Mouse (Mus musculus) CH12.LX (cell line): ENCODE measurements around the gene Adgrl1. TPM values are rescaled to one million over a fixed set of nuclear protein-coding genes. Genes with fewer than 3 reads are reported as not detected.

Source experiments
- DNase-seq: peaks from one replicate; pipeline ENCODE4 v3.0.0-alpha.2; 2013; ENCODE audit errors: extremely low read depth
- H3K27ac ChIP-seq: 2 replicates; pipeline ENCODE4 v1.5.1; 2012; ENCODE audit warnings: low read depth, mild to moderate bottlenecking, control low read depth, moderate library complexity; ENCODE audit not compliant: insufficient read depth
- H3K27me3 ChIP-seq: replicated peaks from 2 replicates; pipeline ENCODE3; 2012; ENCODE audit warnings: inconsistent platforms
- H3K36me3 ChIP-seq, 2 experiments: replicated peaks in 1 of 2; 2 replicates each; pipeline versions ENCODE3 to v1.6.1; 2012; ENCODE audit warnings: inconsistent platforms in 1 of 2, low read length in 1 of 2, mild to moderate bottlenecking in 1 of 2, mixed read lengths in 1 of 2, moderate library complexity in 1 of 2; ENCODE audit not compliant: control insufficient read depth in 1 of 2, insufficient read depth in 1 of 2
- H3K4me1 ChIP-seq, 2 experiments: 2 replicates each; pipeline ENCODE4 v1.6.1; 2012; ENCODE audit warnings: inconsistent platforms in 1 of 2, moderate library complexity in 1 of 2; ENCODE audit not compliant: insufficient read depth in 2 of 2, control insufficient read depth in 1 of 2
- H3K4me2 ChIP-seq: 2 replicates; pipeline ENCODE4 v1.6.1; 2012; ENCODE audit warnings: low read depth, mild to moderate bottlenecking, control low read depth; ENCODE audit not compliant: poor library complexity, insufficient read depth, severe bottlenecking
- H3K4me3 ChIP-seq, 3 experiments: fragments of 150-350 bp in 1 of 3; sonication (generic) in 1 of 3; replicated peaks in 1 of 3; 2 replicates each; pipeline versions ENCODE3 to v1.5.1; 2011 to 2012; ENCODE audit warnings: low read depth in 2 of 3, low read length in 2 of 3, mild to moderate bottlenecking in 2 of 3, moderate library complexity in 2 of 3, control low read depth in 1 of 3, improper control_type of control experiment in 1 of 3, inconsistent platforms in 1 of 3, mixed read lengths in 1 of 3; ENCODE audit not compliant: poor library complexity in 1 of 3
- H3K79me2 ChIP-seq: replicated peaks from 2 replicates; pipeline ENCODE4 v1.6.1; 2012; ENCODE audit warnings: mild to moderate bottlenecking, moderate library complexity; ENCODE audit not compliant: control insufficient read depth, poor library complexity, insufficient read depth, severe bottlenecking; ENCODE audit errors: extremely low read depth
- H3K9ac ChIP-seq: 2 replicates; pipeline ENCODE4 v1.6.1; 2012; ENCODE audit warnings: low read depth, mild to moderate bottlenecking, control low read depth, moderate library complexity; ENCODE audit not compliant: insufficient read depth
- H3K9me3 ChIP-seq: replicated peaks from 2 replicates; pipeline ENCODE3; 2012; ENCODE audit warnings: low read length, inconsistent platforms, mixed read lengths
- CHD2 ChIP-seq: IDR thresholded peaks from 2 replicates; pipeline ENCODE4 v1.6.1; 2011; ENCODE audit warnings: low read length, improper control_type of control experiment
- HCFC1 ChIP-seq: IDR thresholded peaks from 2 replicates; pipeline ENCODE4 v1.6.1; 2012; ENCODE audit warnings: low read depth, mild to moderate bottlenecking, inconsistent platforms, low read length, improper control_type of control experiment
- IRF4 ChIP-seq: IDR thresholded peaks from 2 replicates; pipeline ENCODE4 v1.6.1; 2014; ENCODE audit warnings: low read depth, mild to moderate bottlenecking, inconsistent platforms, low read length, improper control_type of control experiment
- JUN ChIP-seq: IDR thresholded peaks from 2 replicates; pipeline ENCODE4 v1.6.1; 2011; ENCODE audit warnings: low read depth, mild to moderate bottlenecking, low read length, improper control_type of control experiment, moderate library complexity; ENCODE audit not compliant: insufficient read depth
- JUND ChIP-seq: conservative IDR thresholded peaks from 2 replicates; pipeline ENCODE4 v1.6.1; 2011; ENCODE audit warnings: low read depth, low read length, improper control_type of control experiment
- KAT2A ChIP-seq: IDR thresholded peaks from 2 replicates; pipeline ENCODE4 v1.6.1; 2012; ENCODE audit warnings: low read length, improper control_type of control experiment, inconsistent platforms; ENCODE audit not compliant: insufficient replicate concordance
- MAZ ChIP-seq: IDR thresholded peaks from 2 replicates; pipeline ENCODE4 v1.6.1; 2012; ENCODE audit warnings: low read depth, mild to moderate bottlenecking, inconsistent platforms, low read length, improper control_type of control experiment, moderate library complexity
- MXI1 ChIP-seq: IDR thresholded peaks from 2 replicates; pipeline ENCODE4 v1.6.1; 2011; ENCODE audit warnings: mild to moderate bottlenecking, low read depth, low read length, improper control_type of control experiment
- MYC ChIP-seq: IDR thresholded peaks from 2 replicates; pipeline ENCODE4 v1.6.1; 2011; ENCODE audit warnings: low read depth, mild to moderate bottlenecking, improper control_type of control experiment, low read length
- NELFE ChIP-seq: IDR thresholded peaks from 2 replicates; pipeline ENCODE4 v1.6.1; 2011; ENCODE audit warnings: low read depth, low read length, improper control_type of control experiment
- NRF1 ChIP-seq: IDR thresholded peaks from 2 replicates; pipeline ENCODE4 v1.6.1; 2014; ENCODE audit warnings: low read depth, mild to moderate bottlenecking, inconsistent platforms, low read length, improper control_type of control experiment, moderate library complexity
- PAX5 ChIP-seq: IDR thresholded peaks from 2 replicates; pipeline ENCODE4 v1.6.1; 2012; ENCODE audit warnings: low read length, inconsistent platforms, mixed read lengths
- POLR2AphosphoS2 ChIP-seq: IDR thresholded peaks from 2 replicates; pipeline ENCODE4 v1.6.1; 2011; ENCODE audit warnings: low read depth, low read length, improper control_type of control experiment
- RAD21 ChIP-seq: IDR thresholded peaks from 2 replicates; pipeline ENCODE4 v1.6.1; 2011; ENCODE audit warnings: low read depth, mild to moderate bottlenecking, low read length, improper control_type of control experiment, moderate library complexity
- RCOR1 ChIP-seq: conservative IDR thresholded peaks from 2 replicates; pipeline ENCODE4 v1.6.1; 2012; ENCODE audit warnings: low read depth, mild to moderate bottlenecking, inconsistent platforms, low read length, improper control_type of control experiment
- SIN3A ChIP-seq: IDR thresholded peaks from 2 replicates; pipeline ENCODE4 v1.6.1; 2012; ENCODE audit warnings: low read length, improper control_type of control experiment, inconsistent platforms
- SMC3 ChIP-seq: IDR thresholded peaks from 2 replicates; pipeline ENCODE4 v1.6.1; 2011; ENCODE audit warnings: low read depth, low read length, improper control_type of control experiment
- TBP ChIP-seq: conservative IDR thresholded peaks from 2 replicates; pipeline ENCODE4 v1.6.1; 2011; ENCODE audit warnings: low read depth, low read length, improper control_type of control experiment
- USF2 ChIP-seq: conservative IDR thresholded peaks from 2 replicates; pipeline ENCODE4 v1.6.1; 2011; ENCODE audit warnings: low read depth, low read length, improper control_type of control experiment
- ZNF384 ChIP-seq: IDR thresholded peaks from 2 replicates; pipeline ENCODE4 v1.6.1; 2012; ENCODE audit warnings: low read depth, low read length, improper control_type of control experiment, inconsistent platforms
- dilution Hi-C: fragments of 300-500 bp; cut with MboI; formaldehyde crosslinking; loops from 2 replicates; pipeline ENCODE4 v1.14.3; 2020; ENCODE audit warnings: low sequenced_read_pairs; ENCODE audit not compliant: extremely low pct_unique_long_range_greater_than_20kb, extremely low pct_ligation_motif_present
- in situ Hi-C: fragments of 300-500 bp; cut with MboI; formaldehyde crosslinking; loops from 3 replicates; pipeline ENCODE4 v1.14.3; 2019; ENCODE audit warnings: low sequenced_read_pairs, low pct_ligation_motif_present, low pct_unique_long_range_greater_than_20kb, mixed read lengths
- polyA plus RNA-seq: library from polyadenylated mRNA; unstranded; fragments of >175 nt; gene quantifications from 2 replicates; pipeline ENCODE4 v1.2.1, GENCODE M21; 2012; ENCODE audit warnings: low read depth; ENCODE audit not compliant: insufficient read length
- total RNA-seq, 2 experiments: library from RNA; depleted of rRNA; stranded (reverse); fragments of 300-350 nt in 1 of 2; fragments of >200 nt in 1 of 2; gene quantifications; 2 replicates each; pipeline ENCODE4 v1.2.3; 2012 to 2014

The Adgrl1 gene
- total and polyA plus RNA-seq, 3 experiments, result 4.4 to 14.8 (median 14.5) TPM

- TF ChIP-seq KAT2A (0 out of 2 replicates have a peak, but pooled peaks have one; percentile 45), MYC (no peak), IRF4 (peak; percentile 20; the same call in 1 of the 2 replicates), ZNF384 (no peak), TBP (peak; percentile 77), SIN3A (peak; percentile 64; the same call in 1 of the 2 replicates), MAZ (no peak), RAD21 (peak; percentile 80), JUN (no peak), POLR2AphosphoS2 (no peak), CHD2 (peak; percentile 87), USF2 (no peak), MXI1 (peak; percentile 68), SMC3 (peak; percentile 53), RCOR1 (no peak), JUND (no peak), HCFC1 (no peak; the same call in 1 of the 2 replicates), PAX5 (no peak), NELFE (peak; percentile 80)
Observed at GRCm38 (mm10) chr8:83955106-83955957, 55.4 kb downstream of the Adgrl1 start, which contains the start of the genes Gm10644 and Asf1b (continued).

- no peaks in the 10 kb centered on the region for H3K27me3 ChIP-seq
- no peaks in the 10 kb centered on the region for H3K9me3 ChIP-seq
- peak overlapping the region; percentile 84 for H3K4me2 ChIP-seq
- no peak for DNase-seq
- peak overlapping the region; percentile 11; the same call in 1 of the 2 replicates for H3K27ac ChIP-seq
- dilution Hi-C loops (no loop called here), in situ Hi-C loops (loop anchor here (10.0 kb wide), 2 partner anchors 61 to 171 kb away; no protein-coding TSS in a partner anchor)
- TF ChIP-seq NELFE (0 out of 2 replicates have a peak, but pooled peaks have one; percentile 5), NRF1 (no peak)
- H3K4me1 ChIP-seq, result peaks cover 0 to 22% of the 10 kb centered on the region in 2 experiments; a peak in 2 of 4 replicates
- peak overlapping the region; percentile 63 for H3K9ac ChIP-seq
- H3K36me3 ChIP-seq, result peaks cover 0 to 24% of the 10 kb centered on the region in 2 experiments
- H3K4me3 ChIP-seq, result peak overlapping the region; percentile 72 to 89 (median 87)
- peaks cover 29% of the 10 kb centered on the region for H3K79me2 ChIP-seq
Observed at GRCm38 (mm10) chr8:83955958-83956218, 56.0 kb downstream of the Adgrl1 start.
